8 mouse cellular contexts compared by ENCODE assay signal in the genomic region with DNA sequence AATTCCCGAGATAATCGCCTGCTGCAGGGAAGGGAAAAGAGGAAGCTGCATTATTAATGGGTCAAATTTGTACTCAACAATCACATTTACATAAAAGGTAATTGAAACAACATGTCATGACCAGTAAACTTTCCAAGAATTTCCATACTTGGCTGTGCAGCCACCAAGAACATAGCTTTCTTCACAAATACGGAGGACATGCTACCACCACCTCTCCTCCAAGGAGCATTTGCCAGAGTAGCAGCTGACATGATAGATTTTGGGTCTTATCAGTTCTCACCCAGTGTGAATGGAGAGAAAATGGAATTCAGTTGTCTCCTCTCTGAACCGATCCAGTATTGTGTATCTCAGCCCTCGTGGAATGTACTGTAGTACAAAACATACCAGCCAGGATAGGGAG. TPM values are rescaled to one million over a fixed set of nuclear protein-coding genes. Genes with fewer than 3 reads are reported as not detected.
DNase-seq lines count a peak whose midpoint lies in the region; ATAC-seq and TF ChIP-seq lines count a peak whose summit lies in the region.

No protein-coding gene starts in this region.

- WGBS in lung, embryonic 15.5 days = 4% methylated on average over 5 of the region's 5 CpGs
- WGBS in embryonic facial prominence, embryonic 13.5 days = 7% methylated on average over 5 of the region's 5 CpGs
- WGBS in limb, embryonic 11.5 days = 16% methylated on average over 5 of the region's 5 CpGs
- under 1% methylated on average over 5 of the region's 5 CpGs for WGBS in small intestine, adult 2 months

- TF ChIP-seq POLR2A in small intestine, adult 2 months (IDR thresholded peaks at IDR 0.05; ENCODE audit: low read depth, low read length) = no peak

- no peaks in the 10 kb centered on the region for H3K9me3 ChIP-seq in lung, embryonic 15.5 days
- H3K9me3 ChIP-seq in embryonic facial prominence, embryonic 13.5 days = no peaks in the 10 kb centered on the region
- H3K9me3 ChIP-seq in limb, embryonic 11.5 days (ENCODE audit: control insufficient read depth, low read length) = no peaks in the 10 kb centered on the region

- peaks cover 25% of the 10 kb centered on the region for H3K4me1 ChIP-seq in lung, embryonic 15.5 days
- H3K4me1 ChIP-seq in embryonic facial prominence, embryonic 13.5 days = peaks cover 14% of the 10 kb centered on the region
- H3K4me1 ChIP-seq in limb, embryonic 11.5 days (ENCODE audit: control insufficient read depth, insufficient read depth, low read length) = peaks cover 6% of the 10 kb centered on the region
- peaks cover 2% of the 10 kb centered on the region; the same call in 1 of the 2 replicates for H3K4me1 ChIP-seq in small intestine, adult 2 months (ENCODE audit: control insufficient read depth, insufficient read depth, insufficient read length, low read length)

- H3K9ac ChIP-seq in lung, embryonic 15.5 days = peak overlapping the region; percentile 99
- peak overlapping the region; percentile 100 for H3K9ac ChIP-seq in embryonic facial prominence, embryonic 13.5 days
- H3K9ac ChIP-seq in limb, embryonic 11.5 days (ENCODE audit: low read length) = peak overlapping the region; percentile 99

- H3K4me3 ChIP-seq in lung, embryonic 15.5 days = peak overlapping the region; percentile 100
- peak overlapping the region; percentile 100 for H3K4me3 ChIP-seq in embryonic facial prominence, embryonic 13.5 days
- H3K4me3 ChIP-seq in limb, embryonic 11.5 days (ENCODE audit: low read depth, low read length) = peak overlapping the region; percentile 99
- peak overlapping the region; percentile 95 for H3K4me3 ChIP-seq in small intestine, adult 2 months (ENCODE audit: low read depth, low read length)

- H3K27me3 ChIP-seq in lung, embryonic 15.5 days = no peaks in the 10 kb centered on the region
- H3K27me3 ChIP-seq in embryonic facial prominence, embryonic 13.5 days = no peaks in the 10 kb centered on the region
- H3K27me3 ChIP-seq in limb, embryonic 11.5 days (ENCODE audit: control insufficient read depth, insufficient read depth, low read length) = no peaks in the 10 kb centered on the region
- no peaks in the 10 kb centered on the region for H3K27me3 ChIP-seq in small intestine, adult 2 months (ENCODE audit: control insufficient read depth, insufficient read depth, low read length)

- no peaks in the 10 kb centered on the region; the same call in 1 of the 2 replicates for H3K36me3 ChIP-seq in lung, embryonic 15.5 days
- peaks cover 6% of the 10 kb centered on the region for H3K36me3 ChIP-seq in embryonic facial prominence, embryonic 13.5 days
- H3K36me3 ChIP-seq in limb, embryonic 11.5 days (ENCODE audit: control insufficient read depth, insufficient read depth, low read length) = no peaks in the 10 kb centered on the region
- H3K36me3 ChIP-seq in small intestine, adult 2 months (ENCODE audit: control insufficient read depth, insufficient read depth, low read length) = peaks cover 1% of the 10 kb centered on the region

- ATAC-seq in lung, embryonic 15.5 days (ENCODE audit: borderline replicate concordance, extremely low read depth, low FRiP score, low TSS enrichment) = no peak
- ATAC-seq in embryonic facial prominence, embryonic 13.5 days (ENCODE audit: insufficient number of reproducible peaks, insufficient read depth, low FRiP score, low TSS enrichment, low read depth) = no peak
- ATAC-seq in limb, embryonic 11.5 days (ENCODE audit: insufficient number of reproducible peaks, low FRiP score, low TSS enrichment, low read depth) = no peak

- no peak for TF ChIP-seq CTCF in small intestine, adult 2 months (IDR thresholded peaks at IDR 0.05; ENCODE audit: extremely low read depth, insufficient read length, insufficient replicate concordance, low read depth, low read length)

- peak overlapping the region; percentile 66 for H3K4me2 ChIP-seq in lung, embryonic 15.5 days
- peak overlapping the region; percentile 89 for H3K4me2 ChIP-seq in embryonic facial prominence, embryonic 13.5 days
- H3K4me2 ChIP-seq in limb, embryonic 11.5 days (ENCODE audit: low read depth, severe bottlenecking) = peak overlapping the region; percentile 86

- no peak overlapping the region for H3K27ac ChIP-seq in lung, embryonic 15.5 days
- H3K27ac ChIP-seq in embryonic facial prominence, embryonic 13.5 days = peak overlapping the region; percentile 99
- no peak overlapping the region for H3K27ac ChIP-seq in limb, embryonic 11.5 days (replicated peaks; ENCODE audit: low read depth, low read length)
- H3K27ac ChIP-seq in small intestine, adult 2 months (ENCODE audit: insufficient read depth, low read depth, low read length) = no peak overlapping the region

- no peak for DNase-seq in lung, postnatal 14 days
- DNase-seq in limb, embryonic 11.5 days (ENCODE audit: low spot score) = no peak
- no peak for DNase-seq in ovary, postnatal 10 days (ENCODE audit: low spot score)
- no peak for DNase-seq in layer of hippocampus, postnatal 10 days (ENCODE audit: low spot score in 2 of 2)
- DNase-seq in cerebellum, postnatal 10 days = no peak

RNA-seq across cellular contexts. Expression of a gene that starts 1.4 kb away (rescaled TPM):
- 315 and 333 TPM in 2 replicates for polyA plus RNA-seq in lung, embryonic 15.5 days (2015; fragmentation: Nextera tagmentation; extraction: Ambion mirVana)
- polyA plus RNA-seq in embryonic facial prominence, embryonic 13.5 days (2015; fragmentation: Nextera tagmentation; extraction: Ambion mirVana) = 354 and 366 TPM in 2 replicates
- 219 TPM in 2 replicates for polyA plus RNA-seq in limb, embryonic 11.5 days (2014; fragmentation: Nextera tagmentation; extraction: Ambion mirVana)
- polyA plus RNA-seq in small intestine, adult 2 months (2012; rRNA removed) = 28.2 and 239 TPM in 2 replicates
- 100 to 1,000 TPM; 229 to 249 TPM for total RNA-seq in layer of hippocampus, postnatal 10 days (2021)

RNA-seq across cellular contexts. Expression of a gene that starts 56.6 kb away (rescaled TPM):
- polyA plus RNA-seq in lung, embryonic 15.5 days (2015; fragmentation: Nextera tagmentation; extraction: Ambion mirVana) = 170 and 187 TPM in 2 replicates
- 176 and 188 TPM in 2 replicates for polyA plus RNA-seq in embryonic facial prominence, embryonic 13.5 days (2015; fragmentation: Nextera tagmentation; extraction: Ambion mirVana)
- 26.0 and 31.8 TPM in 2 replicates for polyA plus RNA-seq in limb, embryonic 11.5 days (2014; fragmentation: Nextera tagmentation; extraction: Ambion mirVana)
- polyA plus RNA-seq in small intestine, adult 2 months (2012; rRNA removed) = 198 and 205 TPM in 2 replicates
- total RNA-seq in layer of hippocampus, postnatal 10 days (2021) = 10 to 100 TPM; 23.9 to 24.2 TPM
